Mouse (Mus musculus) activated CD4-positive, CD25-positive, alpha-beta regulatory T cell, adult 9 weeks (primary cell): Measurements from ENCODE around the gene Ggta1. TPM values are rescaled to one million over a fixed set of nuclear protein-coding genes. Genes with fewer than 3 reads are reported as not detected.

ENCODE experiments used
- polyA plus RNA-seq: library from polyadenylated mRNA; unstranded; fragments of 100-300 nt; shearing (Covaris generic); gene quantifications from one replicate; pipeline ENCODE4 v1.2.1, GENCODE M21; 2017

The Ggta1 gene
- 26.2 TPM for polyA plus RNA-seq

GRCm38 (mm10) chr2:35462791-35463281 is at the start of gene Ggta1:
Gene Ggta1, minus strand, starts transcription at chr2:35463231.

GRCm38 (mm10) chr2:35397096-35397495 is 65.9 kb downstream of the Ggta1 start, which contains the start of gene 4930402F06Rik:
Gene 4930402F06Rik, minus strand, starts transcription at chr2:35397175.

DNA sequence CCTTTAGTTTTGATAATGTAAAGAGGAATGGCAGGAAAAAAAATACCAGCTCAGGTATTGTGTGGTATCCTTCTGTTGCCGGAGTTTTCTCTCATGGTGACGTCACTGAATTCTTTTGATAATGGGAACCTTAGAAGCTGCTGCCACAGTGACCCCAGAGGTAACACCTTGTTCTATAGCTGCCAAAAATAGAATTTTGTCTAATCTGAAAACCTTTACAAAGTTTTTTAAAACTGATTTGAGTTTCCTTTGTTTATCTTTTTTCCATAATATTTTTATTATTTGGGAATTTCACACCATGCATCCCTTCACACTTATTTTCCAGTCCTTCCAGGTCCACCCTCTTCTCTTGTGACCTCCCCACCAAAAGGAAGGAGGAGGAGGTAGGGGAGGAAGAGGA is 95.4 kb downstream of the Ggta1 start, which contains the start of gene 4930568D16Rik:
TSS of gene 4930568D16Rik (minus strand) at position 101 of the 400 bp plus-strand sequence.

Other genes starting within 250 kb of the Ggta1 start
- gene Gsn, start 206.9 kb downstream of the Ggta1 start, polyA plus RNA-seq: 33.6 TPM
- gene Stom, start 126.3 kb downstream of the Ggta1 start, polyA plus RNA-seq: 6.8 TPM
- not detected for gene 4930568D16Rik, start 95.5 kb downstream of the Ggta1 start, polyA plus RNA-seq
- gene 4930402F06Rik, start 66.1 kb downstream of the Ggta1 start, polyA plus RNA-seq: not detected
- gene Dab2ip, start 95.0 kb upstream of the Ggta1 start, polyA plus RNA-seq: 0.50 TPM